Mouse (Mus musculus): Measurements from ENCODE around the gene Dhx34.
"Not testable (repeated sequence)": the region's sequence is repeated elsewhere in the genome, so short reads cannot be mapped to it uniquely, and the experiment has no call there.

Dhx34 gene

DNA sequence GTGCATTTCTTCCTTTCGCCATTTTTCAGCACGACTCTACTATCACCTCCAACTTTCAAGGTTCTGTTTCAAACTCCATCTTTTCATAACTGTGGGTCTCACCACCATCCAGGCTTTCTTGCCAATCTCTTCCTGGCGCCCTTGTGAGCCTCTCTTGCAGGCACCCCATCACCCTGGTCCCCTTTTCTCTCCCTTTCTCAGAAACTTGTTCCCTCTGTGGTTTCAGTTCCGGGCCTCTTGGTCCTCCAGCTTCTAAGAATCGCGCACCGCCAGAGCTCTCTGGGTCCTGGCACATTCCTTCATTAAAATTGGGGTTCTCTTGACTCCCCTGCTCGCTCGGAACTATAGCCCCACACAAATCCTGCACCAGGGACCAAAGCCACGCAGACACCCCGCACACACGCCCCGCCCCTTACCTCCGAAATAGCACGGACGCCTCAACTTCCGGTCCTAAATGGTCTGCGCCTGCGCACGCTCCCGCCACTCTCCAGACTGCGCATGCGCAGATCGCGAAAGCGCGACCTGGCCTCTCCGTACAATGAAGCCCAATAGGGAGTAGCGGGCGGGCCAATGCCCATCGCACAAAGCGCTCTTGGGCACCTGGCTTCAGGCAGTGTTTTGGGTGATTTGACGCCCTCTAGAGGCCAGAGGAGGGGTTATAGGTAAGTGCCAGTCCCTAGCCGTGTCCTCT, at the start of gene Dhx34:
Gene Dhx34 (minus strand): TSS at position 456 of the 691 bp plus-strand sequence.
- peak; percentile 93 to 94 for DNase-seq (ENCODE audit: low spot score in 2 of 2)

DNA sequence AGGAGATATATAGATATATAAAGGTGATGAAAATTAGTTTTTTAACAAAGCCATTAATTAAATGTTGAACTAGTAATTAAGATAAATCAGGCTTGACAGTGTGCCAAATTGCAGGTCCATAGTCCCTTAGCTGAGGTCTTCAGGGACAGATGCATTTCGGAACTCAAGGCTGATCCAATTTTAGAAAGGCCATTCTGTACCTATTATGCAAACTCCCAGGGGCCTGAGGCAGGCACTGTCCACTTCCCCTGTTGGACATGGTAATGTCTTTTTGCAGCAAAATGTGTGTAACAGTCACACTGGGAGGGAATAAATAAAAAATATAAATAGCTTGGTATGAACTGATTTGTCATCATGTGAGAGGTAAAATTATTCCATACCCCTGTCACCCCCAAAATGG, 49.3 kb upstream of the Dhx34 start:
- DNase-seq (ENCODE audit: low spot score in 2 of 2): no peak

DNA sequence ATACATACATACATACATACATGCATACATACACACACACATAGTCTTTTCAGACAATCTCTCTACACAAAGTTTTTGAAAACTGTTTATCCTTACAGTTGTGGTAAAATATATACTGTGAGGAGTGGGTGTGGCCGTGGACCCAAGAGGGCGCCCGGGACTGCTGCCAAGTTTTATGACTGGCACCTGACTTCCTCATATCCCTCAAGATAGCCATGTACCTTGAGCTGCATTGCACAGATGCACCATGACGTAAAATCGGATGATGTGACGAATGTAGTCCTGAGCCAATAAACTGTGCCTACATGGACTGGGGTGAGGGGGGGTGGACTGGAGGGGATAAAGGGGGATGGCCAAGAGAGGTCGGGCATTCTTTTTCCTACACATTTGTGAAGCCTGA, 44.8 kb upstream of the Dhx34 start:
- DNase-seq (ENCODE audit: low spot score in 2 of 2): not testable (repeated sequence)

DNA sequence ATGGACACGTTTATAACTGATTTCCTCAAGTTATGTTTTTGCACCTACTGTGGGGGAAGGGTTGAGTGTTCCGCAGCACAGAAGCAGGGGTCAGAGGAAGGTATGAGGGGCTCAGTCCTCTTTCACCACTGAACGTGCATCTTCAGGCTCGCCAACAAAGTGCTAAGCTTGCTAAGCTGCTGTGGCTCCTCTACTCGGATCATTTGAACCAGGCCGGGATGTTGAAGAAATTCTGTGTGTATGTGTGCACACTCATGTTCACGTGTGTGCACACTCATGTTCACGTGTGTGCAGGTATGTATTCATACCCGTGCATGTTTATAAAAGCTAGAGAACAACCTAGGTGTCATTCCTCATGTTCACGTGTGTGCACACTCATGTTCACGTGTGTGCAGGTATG, 44.0 kb upstream of the Dhx34 start:
- no peak for DNase-seq (ENCODE audit: low spot score in 2 of 2)

DNA sequence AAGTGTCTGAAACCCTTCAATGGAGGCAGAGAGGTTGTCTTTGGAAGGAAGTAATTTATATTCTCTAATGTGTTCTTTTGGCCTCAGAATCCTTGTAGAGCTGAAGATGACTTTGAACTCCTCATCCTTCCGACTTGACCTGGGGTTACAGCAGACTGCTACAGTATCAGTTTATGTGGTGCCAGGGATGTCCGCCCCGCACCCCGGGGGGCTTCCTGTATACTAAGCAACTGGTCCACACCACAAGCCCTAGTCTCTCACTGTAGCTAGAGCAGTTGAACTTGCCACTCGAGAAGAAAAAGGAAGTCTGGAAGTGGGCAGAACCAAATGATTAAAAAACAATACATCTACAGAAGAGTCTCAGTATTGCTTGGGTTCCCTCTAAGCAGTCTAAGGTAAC, 42.0 kb upstream of the Dhx34 start:
- DNase-seq (ENCODE audit: low spot score in 2 of 2): no peak

DNA sequence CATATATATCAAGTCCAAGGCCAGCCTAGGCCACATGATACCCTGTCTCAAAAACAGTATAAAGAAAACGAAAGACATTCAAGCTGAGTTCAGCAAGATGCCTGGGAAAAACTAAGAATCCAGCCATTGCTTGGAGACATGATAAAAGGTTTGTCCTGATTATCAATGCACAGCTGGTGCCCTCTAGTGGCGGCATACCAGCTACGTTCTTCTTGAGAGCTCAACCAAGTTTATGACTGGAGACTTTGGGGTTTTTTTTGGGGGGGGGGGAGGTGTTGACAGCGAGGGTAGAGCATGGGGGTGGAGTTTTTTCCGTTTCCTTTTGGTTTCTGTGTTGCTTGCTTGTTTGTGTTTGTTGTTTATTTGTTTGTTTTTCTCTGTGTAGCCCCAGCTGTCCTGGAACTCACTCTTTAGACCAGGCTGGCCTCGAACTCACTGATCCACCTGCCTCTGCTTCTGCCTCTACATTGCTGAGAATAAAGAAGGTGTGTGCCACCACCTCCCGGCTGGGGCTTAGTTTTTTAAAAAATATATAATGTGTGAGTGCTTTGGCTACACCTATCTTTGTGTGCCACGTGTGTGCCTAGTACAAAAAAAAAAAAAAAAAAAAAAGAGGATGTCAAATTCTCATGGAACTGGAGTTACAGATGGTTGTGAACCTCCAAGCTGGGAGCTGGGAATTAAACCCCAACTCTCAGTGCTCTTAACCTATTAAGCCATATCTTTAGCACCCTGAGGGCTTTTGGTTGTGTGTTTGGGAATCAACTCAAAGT, 41.4 kb upstream of the Dhx34 start:
- DNase-seq (ENCODE audit: low spot score in 2 of 2): peak; percentile 61 to 69

DNA sequence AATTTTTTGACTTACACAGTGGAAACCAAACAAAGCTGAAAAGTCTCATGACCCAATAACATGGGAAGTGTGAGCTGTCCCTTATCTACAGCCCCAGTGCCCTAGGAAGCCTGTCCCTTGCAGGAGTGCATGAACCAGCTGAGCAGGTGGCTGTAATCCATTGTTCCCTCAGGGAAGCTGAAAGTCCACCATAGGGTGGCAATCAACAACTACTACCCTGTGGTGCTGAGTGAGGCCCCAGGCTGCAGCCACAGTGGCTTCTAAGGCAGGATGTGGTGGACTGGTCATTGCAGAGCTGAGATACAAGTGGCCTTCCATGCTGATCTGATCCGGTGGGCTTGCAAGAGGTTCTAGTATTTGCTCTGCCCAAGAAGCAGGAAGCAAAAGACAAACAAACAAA, 39.3 kb upstream of the Dhx34 start:
- DNase-seq (ENCODE audit: low spot score in 2 of 2): no peak

DNA sequence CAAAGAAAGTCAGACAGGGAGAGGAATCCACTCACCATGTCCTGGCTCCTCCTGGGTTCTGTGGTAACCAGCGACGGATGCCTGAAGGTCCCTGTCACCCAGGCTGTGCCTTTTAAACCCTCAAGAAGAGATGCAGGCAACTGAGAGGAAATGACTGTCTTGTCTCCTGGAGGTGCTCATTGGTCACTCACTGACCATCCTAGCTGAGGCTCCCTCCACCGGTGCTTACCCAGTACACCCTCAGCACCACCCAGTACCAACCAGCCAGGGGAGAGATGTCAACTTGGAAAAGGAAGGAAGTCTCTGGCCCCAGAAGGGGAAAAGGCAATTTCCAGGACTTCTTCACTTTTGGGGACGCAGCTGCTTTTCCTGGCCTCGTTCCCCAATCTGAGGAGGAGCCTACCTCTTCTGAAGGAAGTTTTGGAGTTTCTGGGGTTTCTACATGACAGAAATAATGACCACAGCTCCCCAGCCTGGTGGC, 37.3 kb upstream of the Dhx34 start, which contains the start of gene C5ar1:
Gene C5ar1 (minus strand): TSS at position 431 of the 481 bp plus-strand sequence.
- DNase-seq (ENCODE audit: low spot score in 2 of 2): no peak

DNA sequence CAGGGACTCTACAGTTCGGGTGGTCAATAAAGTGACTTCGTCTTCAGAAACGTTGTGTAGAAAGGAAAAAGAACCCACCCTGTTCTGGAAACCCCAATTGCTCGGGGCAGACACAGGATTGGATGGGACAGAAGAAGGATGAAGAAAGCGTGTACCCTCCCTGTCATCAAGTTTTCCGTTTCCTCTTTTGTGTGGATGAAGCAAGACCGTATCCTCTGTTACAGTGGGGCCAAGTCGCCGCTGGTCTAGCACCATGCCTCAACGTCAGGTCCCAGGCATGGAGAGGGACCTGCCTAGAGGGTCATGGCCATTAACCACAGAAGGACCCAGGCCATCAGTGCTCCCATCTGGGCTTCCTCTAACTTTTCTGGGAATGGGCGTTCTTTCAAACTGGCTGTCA, 36.0 kb upstream of the Dhx34 start:
- DNase-seq (ENCODE audit: low spot score in 2 of 2): no peak

DNA sequence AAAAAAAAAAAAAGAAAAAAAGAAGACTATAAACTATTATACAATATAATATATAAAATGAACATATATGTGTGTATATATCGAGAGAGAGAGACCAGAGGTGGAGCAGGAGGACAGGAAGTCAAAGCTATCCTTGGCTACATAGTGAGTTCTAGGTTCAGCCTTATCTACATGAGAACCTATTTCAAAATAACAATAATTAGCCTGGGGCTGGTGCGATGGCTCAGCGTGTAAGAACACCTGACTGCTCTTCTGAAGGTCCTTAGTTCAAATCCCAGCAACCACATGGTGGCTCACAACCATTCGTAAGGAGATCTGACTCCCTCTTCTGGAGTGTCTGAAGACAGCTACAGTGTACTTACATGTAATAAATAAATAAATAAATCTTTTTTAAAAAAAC, 34.1 kb upstream of the Dhx34 start:
- DNase-seq (ENCODE audit: low spot score in 2 of 2): not testable (repeated sequence)

DNA sequence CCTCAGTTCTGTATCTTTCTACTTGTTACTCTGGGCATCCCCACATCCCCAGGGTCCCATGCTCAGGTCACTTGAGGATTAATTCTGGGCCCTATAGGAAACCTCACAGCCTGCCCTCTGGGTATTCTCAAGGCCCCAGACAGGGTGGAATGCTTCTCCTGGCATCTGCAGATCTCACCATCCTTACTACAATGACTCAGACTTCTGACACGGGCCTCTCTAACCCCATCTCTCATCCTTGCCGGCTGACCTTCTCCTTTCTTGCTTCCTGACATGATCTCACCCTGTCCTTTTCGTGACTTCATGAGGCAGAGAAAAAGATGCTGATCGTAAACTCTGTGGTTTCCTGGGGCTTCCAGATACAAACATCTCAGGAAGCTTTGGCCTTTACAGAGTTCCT, 32.4 kb upstream of the Dhx34 start:
- no peak for DNase-seq (ENCODE audit: low spot score in 2 of 2)

DNA sequence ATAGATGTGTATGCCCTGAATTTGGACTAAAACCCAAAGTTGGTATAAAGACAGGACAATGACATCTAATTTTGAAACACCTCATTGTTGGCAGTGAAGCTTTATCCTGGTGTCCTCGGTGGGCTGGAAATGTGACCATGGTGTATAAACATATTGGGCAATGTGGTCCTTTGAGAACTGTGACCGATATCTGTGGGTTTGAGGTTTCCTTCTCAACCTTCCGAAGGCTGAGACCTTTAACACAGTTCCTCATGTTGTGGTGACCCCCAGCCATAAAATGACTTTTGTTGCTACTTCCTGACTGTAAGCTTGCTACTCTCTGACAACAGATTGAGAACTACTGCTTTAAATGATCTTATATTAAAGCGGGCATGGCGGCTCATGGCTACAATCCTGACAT, 28.9 kb upstream of the Dhx34 start:
- no peak for DNase-seq (ENCODE audit: low spot score in 2 of 2)

DNA sequence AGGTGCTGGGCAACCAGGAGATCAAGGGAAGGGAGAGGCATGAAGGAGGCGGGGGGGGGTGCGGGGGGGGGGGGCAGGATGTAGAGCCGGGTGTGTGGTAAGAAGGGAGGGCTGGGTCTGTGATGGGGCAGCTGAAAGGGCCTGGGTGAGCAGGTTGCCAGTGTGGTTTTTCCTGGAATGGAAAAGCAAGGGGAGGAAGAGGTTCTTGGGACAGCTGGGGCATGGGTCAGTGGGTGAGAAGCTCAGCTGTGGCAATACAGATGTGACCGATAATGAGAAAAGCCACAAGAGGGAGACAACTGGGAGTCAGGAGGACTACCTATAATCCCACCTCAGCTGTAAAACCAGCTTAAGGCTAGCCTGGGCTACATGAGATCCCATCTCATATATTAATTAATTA, 24.1 kb upstream of the Dhx34 start:
- DNase-seq (ENCODE audit: low spot score in 2 of 2): no peak

DNA sequence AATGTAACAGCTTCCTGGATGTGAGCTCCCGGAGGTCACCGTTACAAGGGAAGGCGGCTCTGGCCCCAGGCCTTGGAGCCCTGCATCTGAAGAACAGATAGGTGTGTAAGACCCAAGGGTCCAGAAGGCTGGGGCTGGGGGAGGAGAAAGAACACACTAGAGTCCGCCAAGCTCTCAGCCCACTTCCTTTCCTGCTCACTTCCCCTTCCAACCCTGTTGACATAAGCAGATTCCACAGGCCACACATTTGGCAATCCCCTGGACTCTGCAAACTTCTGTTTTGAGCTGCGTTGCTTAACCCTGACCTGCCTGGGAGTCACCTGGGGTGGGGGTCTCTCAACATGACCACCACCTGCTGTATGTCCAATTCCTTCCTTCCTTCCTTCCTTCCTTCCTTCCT, 22.2 kb upstream of the Dhx34 start, which contains the start of gene C5ar2:
Gene C5ar2 (minus strand): TSS at position 88 of the 400 bp plus-strand sequence.
- DNase-seq (ENCODE audit: low spot score in 2 of 2): no peak

DNA sequence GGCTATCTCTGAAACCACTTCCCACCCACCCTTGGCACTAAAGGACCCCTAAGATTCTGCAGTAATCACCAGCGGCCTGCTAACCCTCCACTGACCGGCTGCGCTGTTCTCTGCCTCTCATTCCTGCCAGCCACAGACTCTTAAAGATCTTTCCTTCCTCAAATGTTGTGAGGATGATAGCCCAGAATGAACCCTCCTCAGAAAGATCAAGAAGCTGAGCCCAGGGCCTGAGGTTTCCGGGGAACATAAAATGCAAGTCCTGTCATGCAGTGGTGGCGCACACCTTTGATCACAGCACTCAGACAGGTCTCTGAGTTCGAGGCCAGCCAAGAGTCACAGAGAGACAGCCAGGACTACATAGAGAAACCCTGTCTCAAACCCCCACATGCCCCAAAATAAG, 20.4 kb upstream of the Dhx34 start:
- DNase-seq (ENCODE audit: low spot score in 2 of 2): no peak

DNA sequence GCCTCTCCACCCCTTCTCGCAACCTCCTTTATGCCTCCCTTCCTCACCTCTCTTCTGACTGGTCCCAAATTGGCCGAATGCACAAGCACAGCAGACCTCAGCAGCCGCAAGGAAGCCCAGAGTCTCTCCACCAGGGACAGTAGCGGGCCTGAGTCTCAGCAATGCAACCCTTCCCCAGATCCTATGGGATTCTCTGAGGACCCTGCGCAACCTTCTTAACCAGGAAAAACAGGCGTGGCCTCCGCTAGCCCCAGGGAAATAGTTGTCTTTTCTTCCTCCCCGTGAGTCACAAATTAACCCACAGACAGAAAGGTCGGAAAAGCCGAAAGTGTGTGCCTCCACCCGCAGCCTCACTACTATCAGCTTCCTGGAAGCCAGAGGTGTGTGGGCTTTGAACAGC, 19.9 kb upstream of the Dhx34 start:
- no peak for DNase-seq (ENCODE audit: low spot score in 2 of 2)

DNA sequence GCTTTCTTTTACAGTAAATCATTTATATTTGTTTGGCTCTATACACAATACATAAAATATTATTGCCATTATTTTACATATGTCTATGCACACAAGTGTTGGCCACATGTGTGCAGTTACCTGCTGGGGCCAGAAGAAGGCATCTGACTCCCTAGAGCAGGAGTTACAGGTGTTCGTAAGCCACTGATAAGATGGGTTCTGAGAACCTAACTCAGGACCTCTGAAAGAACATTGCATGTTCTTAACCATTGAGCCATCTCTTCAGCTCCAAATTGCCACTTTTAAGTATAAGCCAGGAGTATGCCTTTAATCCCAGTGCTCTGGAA, 19.1 kb upstream of the Dhx34 start:
- no peak for DNase-seq (ENCODE audit: low spot score in 2 of 2)

DNA sequence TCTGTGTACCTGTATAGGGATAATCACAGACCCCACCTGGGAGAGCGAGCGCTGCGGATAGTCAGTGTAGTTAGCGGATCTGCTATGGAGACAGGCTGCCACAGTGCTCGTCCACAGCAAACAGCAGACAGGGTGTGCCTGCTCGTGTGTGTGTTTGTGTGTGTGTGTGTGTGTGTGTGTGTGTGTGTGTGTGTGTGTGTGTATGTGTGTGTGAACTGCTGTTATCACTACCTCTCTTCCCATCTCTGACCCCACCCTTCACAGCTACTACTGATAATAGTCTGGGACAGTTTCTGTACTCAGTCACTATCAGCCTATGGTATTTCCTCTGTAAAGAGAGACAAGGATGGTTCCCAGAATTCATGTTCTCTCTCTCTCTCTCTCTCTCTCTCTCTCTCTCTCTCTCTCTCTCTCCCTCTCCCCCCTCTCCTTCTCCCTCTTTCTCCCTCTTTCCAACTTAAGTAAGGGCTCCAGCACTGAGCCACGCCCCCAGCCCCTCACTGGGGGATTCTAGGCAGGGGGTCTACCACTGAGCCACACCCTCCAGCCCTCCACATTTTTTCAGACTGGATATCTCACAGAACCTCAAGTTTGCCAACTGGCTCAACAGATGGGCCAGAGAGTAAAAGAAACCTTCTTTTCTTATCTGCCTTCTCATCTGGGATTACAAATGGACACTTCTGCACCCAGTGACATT, 18.6 kb upstream of the Dhx34 start:
- no peak for DNase-seq (ENCODE audit: low spot score in 2 of 2)

DNA sequence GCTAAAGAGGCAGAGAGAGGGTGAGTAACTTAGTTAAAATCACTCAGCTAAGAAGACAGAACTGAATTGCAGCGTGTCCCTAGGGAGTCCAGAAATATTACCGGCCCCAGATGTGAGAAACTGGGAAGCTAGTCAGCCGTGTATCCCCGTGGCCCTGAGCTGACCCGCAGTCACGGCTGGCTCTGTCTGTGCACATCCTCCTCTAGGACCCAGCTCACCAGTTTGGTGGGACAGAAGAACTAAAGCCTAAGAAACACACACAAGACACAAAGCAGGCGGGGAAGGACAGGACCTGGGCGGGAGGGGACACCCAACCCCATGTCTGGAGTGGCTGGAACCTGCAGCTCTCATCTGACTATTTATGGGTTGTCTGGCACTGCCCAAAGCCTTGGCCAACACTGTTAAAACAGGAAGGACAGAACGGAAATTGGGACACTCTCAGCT, 17.7 kb upstream of the Dhx34 start:
- DNase-seq (ENCODE audit: low spot score in 2 of 2): no peak

DNA sequence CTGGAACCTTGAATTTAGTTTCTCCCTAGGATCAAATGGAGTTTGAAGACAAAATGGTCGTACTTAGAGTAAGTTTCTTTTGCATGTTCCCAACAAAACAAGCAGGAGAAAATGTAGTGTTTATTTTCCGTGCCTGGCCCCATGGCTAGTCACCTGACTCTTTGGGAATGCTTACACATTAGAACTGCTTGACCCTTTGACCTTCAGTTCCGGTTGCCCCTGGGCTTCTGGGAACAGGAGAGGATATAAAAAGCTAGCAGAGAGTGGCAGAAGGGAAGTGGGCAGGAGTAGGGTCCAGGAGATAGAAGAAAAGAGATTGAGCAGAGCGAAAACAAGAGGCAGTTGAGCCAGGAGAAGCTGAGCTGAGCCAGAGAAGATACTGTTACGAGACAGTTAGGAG, 8.0 kb upstream of the Dhx34 start:
- no peak for DNase-seq (ENCODE audit: low spot score in 2 of 2)

DNA sequence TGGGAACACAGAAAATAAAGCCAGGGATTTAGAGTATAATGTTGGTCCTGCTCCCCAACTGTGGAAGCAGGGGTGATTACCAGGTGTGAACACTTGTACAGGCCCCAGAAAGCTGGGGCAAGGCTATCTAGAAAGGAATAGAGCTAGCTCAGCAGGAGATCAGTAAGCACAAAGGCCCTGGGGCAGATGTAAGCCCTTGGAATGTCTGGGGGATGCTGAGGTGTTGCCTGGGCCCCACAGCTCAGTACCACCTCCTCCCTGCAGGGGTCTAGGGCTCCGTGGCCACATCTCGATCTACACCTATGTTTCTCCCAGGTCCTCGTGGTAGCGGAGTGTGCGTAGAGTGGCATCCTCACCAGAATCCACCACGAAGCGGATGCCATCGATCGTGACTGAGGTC, 7.9 kb downstream of the Dhx34 start:
- no peak for DNase-seq (ENCODE audit: low spot score in 2 of 2)

DNA sequence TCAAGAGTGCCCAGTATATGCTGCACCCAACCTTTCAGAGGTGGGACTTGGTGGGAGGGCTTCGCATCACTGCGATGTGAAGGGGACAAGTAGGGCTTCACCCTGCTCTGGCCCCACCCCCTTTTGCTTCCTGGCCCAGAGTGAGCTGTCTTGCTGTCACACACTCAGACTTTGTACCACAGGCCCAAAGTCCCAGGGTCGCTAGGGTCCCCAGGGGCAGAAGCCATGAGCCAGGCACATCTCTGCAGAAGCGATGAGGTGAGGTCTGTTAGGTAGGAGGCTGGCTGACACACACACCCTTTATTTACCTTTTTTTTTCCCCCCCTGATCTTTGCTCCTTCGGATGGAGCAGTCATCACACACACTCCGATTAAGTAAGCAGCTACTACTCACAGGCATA, 8.6 kb downstream of the Dhx34 start:
- no peak for DNase-seq (ENCODE audit: low spot score in 2 of 2)

Measured in right cerebral cortex, postnatal 36 days (tissue).